Mouse (Mus musculus) neural tube, embryonic 14.5 days (tissue): ENCODE measurements at regions not wholly inside any gene's neighbourhood (a gene's known extent, or its start where the extent isn't known, plus 50 kb on each side); places are given as distances from the start of the nearest gene placed in this dataset.

Experiments used
- ATAC-seq: fragments of 200-750 bp; cut with Nextera tagmentation; 2 replicates; pipeline ENCODE4 v1.8.0; 2017; ENCODE audit warnings: low read depth, mild to moderate bottlenecking, moderate TSS enrichment, moderate library complexity
- H3K27ac ChIP-seq: fragments of 300-500 bp; sonication (generic); 2 replicates; pipeline ENCODE4 v1.5.1; 2014; ENCODE audit warnings: low read depth, mild to moderate bottlenecking, control low read depth, low read length, moderate library complexity, mixed read lengths
- H3K27me3 ChIP-seq: fragments of 300-500 bp; sonication (generic); 2 replicates; pipeline ENCODE4 v1.6.1; 2014; ENCODE audit warnings: low read length; ENCODE audit not compliant: control insufficient read depth, insufficient read depth
- H3K36me3 ChIP-seq: fragments of 300-500 bp; sonication (generic); 2 replicates; pipeline ENCODE4 v1.6.1; 2014; ENCODE audit warnings: low read length, mixed read lengths; ENCODE audit not compliant: control insufficient read depth, insufficient read depth
- H3K4me1 ChIP-seq: fragments of 300-500 bp; sonication (generic); 2 replicates; pipeline ENCODE4 v1.6.1; 2014; ENCODE audit warnings: low read length; ENCODE audit not compliant: control insufficient read depth, insufficient read depth
- H3K4me2 ChIP-seq: fragments of 300-500 bp; sonication (generic); 2 replicates; pipeline ENCODE4 v1.6.1; 2014; ENCODE audit warnings: mild to moderate bottlenecking, low read depth, low read length, control low read depth
- H3K4me3 ChIP-seq: fragments of 300-500 bp; sonication (generic); 2 replicates; pipeline ENCODE4 v1.5.1; 2014; ENCODE audit warnings: low read depth, low read length, control low read depth, mixed read lengths
- H3K9ac ChIP-seq: fragments of 300-500 bp; sonication (generic); replicated peaks from 2 replicates; pipeline ENCODE4 v1.6.1; 2014; ENCODE audit warnings: low read depth, mild to moderate bottlenecking, control low read depth, low read length, mixed read lengths
- H3K9me3 ChIP-seq: fragments of 300-500 bp; sonication (generic); 2 replicates; pipeline ENCODE4 v1.6.1; 2016; ENCODE audit warnings: low read length; ENCODE audit not compliant: control insufficient read depth
- WGBS: fragments of 180-500 bp; shearing (Covaris S2); extraction: QIAGEN DNeasy Blood & Tissue Kit; methylation state at CpG from one replicate; pipeline ENCODE4 v1.1.7; 2014; 5-methylcytosine and 5-hydroxymethylcytosine counted together

GRCm38 (mm10) chr13:110529624-110530023 lies 134.8 kb downstream of the Plk2 start:
- Histone ChIP-seq H3K27me3 (no peaks in the 10 kb centered on the region), H3K9ac (no peak overlapping the region), H3K27ac (no peak overlapping the region), H3K4me1 (no peaks in the 10 kb centered on the region), H3K4me3 (no peak overlapping the region), H3K9me3 (no peaks in the 10 kb centered on the region), H3K36me3 (no peaks in the 10 kb centered on the region), H3K4me2 (no peak overlapping the region)
- no peak for ATAC-seq
- WGBS: 87% methylated on average over 3 of the region's 4 CpGs

GRCm38 (mm10) chr13:110534320-110534764 lies 139.5 kb downstream of the Plk2 start:
- Histone ChIP-seq H3K36me3 (no peaks in the 10 kb centered on the region), H3K9ac (no peak overlapping the region), H3K27ac (no peak overlapping the region)

GRCm38 (mm10) chr13:110535785-110536184 lies 140.9 kb downstream of the Plk2 start:
- 85% methylated on average over 2 of the region's 2 CpGs for WGBS
- Histone ChIP-seq H3K4me2 (no peak overlapping the region), H3K4me3 (no peak overlapping the region), H3K4me1 (no peaks in the 10 kb centered on the region), H3K27me3 (no peaks in the 10 kb centered on the region), H3K9me3 (no peaks in the 10 kb centered on the region), H3K27ac (no peak overlapping the region), H3K36me3 (no peaks in the 10 kb centered on the region), H3K9ac (no peak overlapping the region)
- no peak for ATAC-seq

More at GRCm38 (mm10) chr13:110534320-110534764, 139.5 kb downstream of the Plk2 start:
- ATAC-seq: no peak
- WGBS: 49% methylated on average over 7 of the region's 7 CpGs
- H3K4me3 ChIP-seq: no peak overlapping the region
- H3K27me3 ChIP-seq: no peaks in the 10 kb centered on the region
- H3K9me3 ChIP-seq: no peaks in the 10 kb centered on the region
- H3K4me2 ChIP-seq: no peak overlapping the region
- H3K4me1 ChIP-seq: no peaks in the 10 kb centered on the region

- Histone ChIP-seq H3K27ac (no peak overlapping the region), H3K9ac (no peak overlapping the region), H3K4me1 (no peaks in the 10 kb centered on the region), H3K4me3 (no peak overlapping the region), H3K36me3 (no peaks in the 10 kb centered on the region), H3K27me3 (no peaks in the 10 kb centered on the region), H3K4me2 (no peak overlapping the region), H3K9me3 (no peaks in the 10 kb centered on the region)
- 80% methylated on average over 7 of the region's 7 CpGs for WGBS
- ATAC-seq: no peak
Measured at GRCm38 (mm10) chr13:110537960-110538463, 143.2 kb downstream of the Plk2 start.

GRCm38 (mm10) chr13:110540543-110541265 lies 145.9 kb downstream of the Plk2 start:
- no peaks in the 10 kb centered on the region for H3K4me1 ChIP-seq
- H3K36me3 ChIP-seq: no peaks in the 10 kb centered on the region
- H3K4me2 ChIP-seq: no peak overlapping the region
- H3K27me3 ChIP-seq: no peaks in the 10 kb centered on the region
- no peaks in the 10 kb centered on the region for H3K9me3 ChIP-seq
- WGBS: 48% methylated on average over 13 of the region's 13 CpGs
- peak; percentile 51; the same call in 1 of the 2 replicates for ATAC-seq
- H3K27ac ChIP-seq: no peak overlapping the region
- no peak overlapping the region for H3K4me3 ChIP-seq
- no peak overlapping the region for H3K9ac ChIP-seq

- no peaks in the 10 kb centered on the region for H3K36me3 ChIP-seq
- H3K4me1 ChIP-seq: no peaks in the 10 kb centered on the region
- 77% methylated on average over 5 of the region's 5 CpGs for WGBS
- no peak overlapping the region for H3K9ac ChIP-seq
- no peak for ATAC-seq
- no peak overlapping the region for H3K4me3 ChIP-seq
- no peaks in the 10 kb centered on the region for H3K27me3 ChIP-seq
- no peak overlapping the region for H3K4me2 ChIP-seq
- H3K9me3 ChIP-seq: no peaks in the 10 kb centered on the region
- H3K27ac ChIP-seq: no peak overlapping the region
Measured at GRCm38 (mm10) chr13:110541288-110542148, 146.7 kb downstream of the Plk2 start.

GRCm38 (mm10) chr13:110542303-110543065 lies 147.6 kb downstream of the Plk2 start:
- Histone ChIP-seq H3K4me2 (no peak overlapping the region), H3K36me3 (no peaks in the 10 kb centered on the region), H3K9me3 (no peaks in the 10 kb centered on the region), H3K27me3 (no peaks in the 10 kb centered on the region), H3K27ac (no peak overlapping the region), H3K4me1 (no peaks in the 10 kb centered on the region), H3K9ac (no peak overlapping the region), H3K4me3 (no peak overlapping the region)
- no peak for ATAC-seq
- WGBS: 76% methylated on average over 5 of the region's 5 CpGs

GRCm38 (mm10) chr13:110545454-110545853 lies 150.6 kb downstream of the Plk2 start:
- no peaks in the 10 kb centered on the region for H3K36me3 ChIP-seq
- no peaks in the 10 kb centered on the region for H3K27me3 ChIP-seq
- H3K4me1 ChIP-seq: no peaks in the 10 kb centered on the region
- ATAC-seq: no peak
- no peak overlapping the region for H3K9ac ChIP-seq
- no peak overlapping the region for H3K4me3 ChIP-seq
- H3K9me3 ChIP-seq: no peaks in the 10 kb centered on the region
- H3K27ac ChIP-seq: no peak overlapping the region
- no peak overlapping the region for H3K4me2 ChIP-seq
- 66% methylated on average over 6 of the region's 6 CpGs for WGBS
